Mouse (Mus musculus): ENCODE data around the gene Lingo4. TPM values are rescaled to one million over a fixed set of nuclear protein-coding genes. Genes with fewer than 3 reads are reported as not detected.
A peak's percentile ranks its signal among the peaks of the same experiment; 100 is the strongest.

Gene Lingo4
- total and polyA plus RNA-seq, 3 experiments = not detected

DNA sequence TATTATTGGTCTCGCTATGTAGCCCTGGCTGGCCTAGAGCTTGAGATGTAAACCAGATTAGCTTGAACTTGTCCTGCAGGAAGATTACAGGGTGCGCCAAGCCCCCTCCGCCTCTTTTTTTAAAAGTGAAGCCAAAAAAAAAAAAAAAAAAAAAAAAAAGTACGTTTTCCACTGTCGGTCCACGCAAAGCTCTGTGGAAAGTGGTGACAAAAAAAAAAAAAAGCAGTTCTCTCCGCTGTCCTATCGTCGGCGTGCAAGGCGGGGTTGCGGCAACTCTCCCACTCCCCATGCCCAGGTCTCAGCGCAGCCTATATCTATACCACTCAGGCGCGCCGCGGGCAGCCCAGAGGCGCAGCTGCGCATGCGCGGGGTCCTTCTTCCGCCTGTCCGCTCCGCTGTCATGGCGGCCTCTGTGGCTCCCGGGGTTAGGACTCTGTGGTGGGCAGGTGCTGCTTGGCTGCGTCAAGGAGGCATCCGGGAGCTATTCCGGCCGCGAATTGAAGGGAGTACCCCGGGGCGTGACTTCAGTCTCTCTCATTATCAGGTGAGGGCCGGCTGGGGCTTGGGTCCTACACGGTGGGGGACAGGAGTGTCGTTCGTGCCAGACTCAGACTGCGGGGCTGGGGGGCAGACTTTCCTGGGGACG, 44.8 kb downstream of the Lingo4 start, which contains the start of gene Mrpl9 (continued):
- no peak for TF ChIP-seq MAZ (IDR thresholded peaks at IDR 0.05; ENCODE audit: low read depth, low read length)
- TF ChIP-seq MAX (IDR thresholded peaks at IDR 0.05; ENCODE audit: low read length) = peak; percentile 85
- no peak for TF ChIP-seq ZC3H11A (IDR thresholded peaks at IDR 0.05; ENCODE audit: low read depth, low read length)
- no peak for TF ChIP-seq MAFK (IDR thresholded peaks at IDR 0.05; ENCODE audit: borderline replicate concordance, low read depth, low read length)

DNA sequence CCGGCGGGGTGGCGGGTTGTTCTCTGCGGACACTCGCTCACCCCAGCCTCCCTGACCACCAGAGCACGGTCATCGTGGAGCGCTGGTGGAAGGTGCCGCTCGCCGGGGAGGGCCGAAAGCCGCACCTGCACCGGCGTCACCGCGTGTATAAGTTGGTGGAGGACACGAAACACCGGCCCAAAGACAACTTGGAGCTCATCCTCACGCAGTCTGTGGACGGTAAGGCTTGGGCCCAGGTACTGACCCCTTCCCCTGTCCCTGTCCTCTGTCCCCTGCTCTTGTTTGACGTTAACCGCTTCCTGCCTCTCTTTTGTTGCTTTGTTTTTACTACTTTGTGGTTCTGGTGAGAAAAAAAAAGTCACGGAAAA, 45.3 kb downstream of the Lingo4 start, which contains the start of gene Oaz3:
TSS of gene Oaz3 (minus strand) at position 319 of the 368 bp plus-strand sequence.
- Histone ChIP-seq H3K9ac (ENCODE audit: control insufficient read depth, low read depth, low read length, poor library complexity, severe bottlenecking) (peak within 1 kb of the TSS; percentile 84), H3K9me3 (replicated peaks; ENCODE audit: insufficient read depth, low read length) (no peaks in the 10 kb centered on the region), H3K36me3 (ENCODE audit: control insufficient read depth in 1 of 2, insufficient read depth in 2 of 2, low read length in 2 of 2) (peaks cover 11 to 18% of the 10 kb centered on the region in 2 experiments), H3K27ac (ENCODE audit: control insufficient read depth, low read depth, low read length) (peak within 1 kb of the TSS; percentile 46), H3K4me1 (ENCODE audit: control insufficient read depth in 1 of 2, insufficient read depth in 2 of 2, low read length in 2 of 2) (peaks cover 0 to 8% of the 10 kb centered on the region in 2 experiments; a peak in 2 of 4 replicates), H3K27me3 (ENCODE audit: control insufficient read depth in 1 of 2, insufficient read depth in 2 of 2, low read length in 2 of 2) (peaks cover 1 to 5% of the 10 kb centered on the region in 2 experiments; a peak in 2 of 4 replicates), H3K4me3 (ENCODE audit: control insufficient read depth in 1 of 2, insufficient read depth in 1 of 2, low read depth in 2 of 2, low read length in 2 of 2) (peak within 1 kb of the TSS; percentile 76 to 93), H3K79me2 (ENCODE audit: control insufficient read depth, insufficient read depth, low read length, poor library complexity) (peaks cover 13% of the 10 kb centered on the region)
- no peak for DNase-seq (ENCODE audit: low read depth, low spot score)
- TF ChIP-seq EP300 (IDR thresholded peaks at IDR 0.05; ENCODE audit: low read depth in 1 of 2, low read length in 2 of 2) (no peak), POLR2AphosphoS2 (IDR thresholded peaks at IDR 0.05; ENCODE audit: low read length) (no peak), USF2 (IDR thresholded peaks at IDR 0.05; ENCODE audit: borderline replicate concordance in 1 of 2, insufficient read depth in 1 of 2, low read depth in 1 of 2, low read length in 2 of 2) (no peak), TCF12 (IDR thresholded peaks at IDR 0.05; ENCODE audit: low read depth, low read length) (no peak), MYC (IDR thresholded peaks at IDR 0.05; ENCODE audit: low read depth, low read length) (0 out of 2 replicates have a peak, but pooled peaks have one; percentile 6), RCOR1 (IDR thresholded peaks at IDR 0.05; ENCODE audit: low read depth, low read length) (no peak)

DNA sequence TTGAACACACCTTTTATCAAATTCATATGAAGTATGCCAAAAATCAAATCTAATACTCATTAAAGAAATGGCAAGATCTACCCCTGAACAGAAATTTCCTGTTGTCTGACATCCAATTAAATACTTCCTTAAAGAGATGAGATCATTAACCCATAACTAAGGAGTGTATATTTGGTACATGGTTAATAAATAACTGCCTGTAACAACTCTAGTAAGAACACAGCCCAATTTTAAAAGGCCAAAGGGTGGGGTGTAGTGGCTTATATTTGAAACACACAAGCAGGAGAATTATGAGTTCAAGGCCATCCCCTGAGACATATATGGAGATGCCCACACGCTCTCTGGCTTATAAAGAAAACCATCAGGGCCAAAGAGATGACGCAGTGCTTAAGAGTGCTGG, 51.1 kb downstream of the Lingo4 start:
- H3K27ac ChIP-seq (ENCODE audit: control insufficient read depth, low read depth, low read length) = no peak overlapping the region
- no peak overlapping the region for H3K9ac ChIP-seq (ENCODE audit: control insufficient read depth, low read depth, low read length, poor library complexity, severe bottlenecking)
- peaks cover 1% of the 10 kb centered on the region; the same call in 1 of the 2 replicates for H3K79me2 ChIP-seq (ENCODE audit: control insufficient read depth, insufficient read depth, low read length, poor library complexity)
- no peaks in the 10 kb centered on the region for H3K27me3 ChIP-seq (ENCODE audit: control insufficient read depth in 1 of 2, insufficient read depth in 2 of 2, low read length in 2 of 2)
- no peak overlapping the region for H3K4me3 ChIP-seq (ENCODE audit: control insufficient read depth in 1 of 2, insufficient read depth in 1 of 2, low read depth in 2 of 2, low read length in 2 of 2)
- TF ChIP-seq SIN3A (IDR thresholded peaks at IDR 0.05; ENCODE audit: low read length) (no peak), POLR2A (IDR thresholded peaks at IDR 0.05; ENCODE audit: control insufficient read depth in 1 of 2, insufficient read depth in 1 of 2, low read depth in 1 of 2, low read length in 2 of 2, poor library complexity in 1 of 2) (0 out of 4 replicates have a peak, but pooled peaks of 1 of the 2 experiments have one; percentile 27)
- H3K4me1 ChIP-seq (ENCODE audit: control insufficient read depth in 1 of 2, insufficient read depth in 2 of 2, low read length in 2 of 2) = peaks cover 0 to 3% of the 10 kb centered on the region in 2 experiments; a peak in 2 of 4 replicates
- H3K36me3 ChIP-seq (ENCODE audit: control insufficient read depth in 1 of 2, insufficient read depth in 2 of 2, low read length in 2 of 2) = peaks cover 4 to 21% of the 10 kb centered on the region in 2 experiments
- no peak for DNase-seq (ENCODE audit: low read depth, low spot score)
- no peaks in the 10 kb centered on the region for H3K9me3 ChIP-seq (replicated peaks; ENCODE audit: insufficient read depth, low read length)

Other genes starting within 250 kb of the Lingo4 start
- gene Gm10696, start 220.3 kb upstream of the Lingo4 start, total RNA-seq (2012; rRNA removed) = not detected in 2 replicates
- gene Gm10696, start 220.3 kb upstream of the Lingo4 start, polyA plus RNA-seq (2012; ENCODE audit: insufficient read depth in 1 of 2, insufficient read length in 2 of 2, low read depth in 1 of 2, low replicate concordance in 2 of 2, missing spikeins in 1 of 2) = not detected
- gene Gm5286, start 201.8 kb upstream of the Lingo4 start, total RNA-seq (2012; rRNA removed) = not detected in 2 replicates
- not detected for gene Gm5286, start 201.8 kb upstream of the Lingo4 start, polyA plus RNA-seq (2012; ENCODE audit: insufficient read depth in 1 of 2, insufficient read length in 2 of 2, low read depth in 1 of 2, low replicate concordance in 2 of 2, missing spikeins in 1 of 2)
- gene Gm4778, start 134.5 kb upstream of the Lingo4 start, total RNA-seq (2012; rRNA removed) = not detected in 2 replicates
- gene Gm4778, start 134.5 kb upstream of the Lingo4 start, polyA plus RNA-seq (2012; ENCODE audit: insufficient read depth in 1 of 2, insufficient read length in 2 of 2, low read depth in 1 of 2, low replicate concordance in 2 of 2, missing spikeins in 1 of 2) = not detected
- gene Them4, start 88.4 kb upstream of the Lingo4 start, total RNA-seq (2012; rRNA removed) = 0.81 and 0.95 TPM in 2 replicates
- 1 to 10 TPM in 1 of 2 experiments, not detected in 1; 1.4 TPM for gene Them4, start 88.4 kb upstream of the Lingo4 start, polyA plus RNA-seq (2012; ENCODE audit: insufficient read depth in 1 of 2, insufficient read length in 2 of 2, low read depth in 1 of 2, low replicate concordance in 2 of 2, missing spikeins in 1 of 2)
- gene Them5, start 56.4 kb upstream of the Lingo4 start, total RNA-seq (2012; rRNA removed) = not detected in 2 replicates
- not detected for gene Them5, start 56.4 kb upstream of the Lingo4 start, polyA plus RNA-seq (2012; ENCODE audit: insufficient read depth in 1 of 2, insufficient read length in 2 of 2, low read depth in 1 of 2, low replicate concordance in 2 of 2, missing spikeins in 1 of 2)
- gene C2cd4d, start 36.1 kb upstream of the Lingo4 start, total RNA-seq (2012; rRNA removed) = not detected in 2 replicates
- not detected for gene C2cd4d, start 36.1 kb upstream of the Lingo4 start, polyA plus RNA-seq (2012; ENCODE audit: insufficient read depth in 1 of 2, insufficient read length in 2 of 2, low read depth in 1 of 2, low replicate concordance in 2 of 2, missing spikeins in 1 of 2)
- gene Rorc, start 25.7 kb upstream of the Lingo4 start, total RNA-seq (2012; rRNA removed) = not detected in 2 replicates
- not detected for gene Rorc, start 25.7 kb upstream of the Lingo4 start, polyA plus RNA-seq (2012; ENCODE audit: insufficient read depth in 1 of 2, insufficient read length in 2 of 2, low read depth in 1 of 2, low replicate concordance in 2 of 2, missing spikeins in 1 of 2)
- gene Tdrkh, start 14.8 kb downstream of the Lingo4 start, total RNA-seq (2012; rRNA removed) = not detected in 2 replicates
- gene Tdrkh, start 14.8 kb downstream of the Lingo4 start, polyA plus RNA-seq (2012; ENCODE audit: insufficient read depth in 1 of 2, insufficient read length in 2 of 2, low read depth in 1 of 2, low replicate concordance in 2 of 2, missing spikeins in 1 of 2) = not detected
- gene Mrpl9, start 44.8 kb downstream of the Lingo4 start, total RNA-seq (2012; rRNA removed) = 208 and 215 TPM in 2 replicates
- gene Mrpl9, start 44.8 kb downstream of the Lingo4 start, polyA plus RNA-seq (2012; ENCODE audit: insufficient read depth in 1 of 2, insufficient read length in 2 of 2, low read depth in 1 of 2, low replicate concordance in 2 of 2, missing spikeins in 1 of 2) = 100 to 1,000 TPM in 1 of 2 experiments, not detected in 1; 191 TPM
- gene Oaz3, start 45.4 kb downstream of the Lingo4 start, total RNA-seq (2012; rRNA removed) = 0.59 and 0.89 TPM in 2 replicates
- gene Oaz3, start 45.4 kb downstream of the Lingo4 start, polyA plus RNA-seq (2012; ENCODE audit: insufficient read depth in 1 of 2, insufficient read length in 2 of 2, low read depth in 1 of 2, low replicate concordance in 2 of 2, missing spikeins in 1 of 2) = under 1 TPM in 1 of 2 experiments, not detected in 1; 0.91 TPM
- 0.07 and 0.23 TPM in 2 replicates for gene Celf3, start 79.8 kb downstream of the Lingo4 start, total RNA-seq (2012; rRNA removed)
- gene Celf3, start 79.8 kb downstream of the Lingo4 start, polyA plus RNA-seq (2012; ENCODE audit: insufficient read depth in 1 of 2, insufficient read length in 2 of 2, low read depth in 1 of 2, low replicate concordance in 2 of 2, missing spikeins in 1 of 2) = under 1 TPM in 1 of 2 experiments, not detected in 1; 0.31 TPM
- not detected in 2 replicates for gene Riiad1, start 81.8 kb downstream of the Lingo4 start, total RNA-seq (2012; rRNA removed)
- gene Riiad1, start 81.8 kb downstream of the Lingo4 start, polyA plus RNA-seq (2012; ENCODE audit: insufficient read depth in 1 of 2, insufficient read length in 2 of 2, low read depth in 1 of 2, low replicate concordance in 2 of 2, missing spikeins in 1 of 2) = under 1 TPM in 1 of 2 experiments, not detected in 1; 0.64 TPM
- gene Snx27, start 184.2 kb downstream of the Lingo4 start, total RNA-seq (2012; rRNA removed) = 36.9 and 38.5 TPM in 2 replicates
- gene Snx27, start 184.2 kb downstream of the Lingo4 start, polyA plus RNA-seq (2012; ENCODE audit: insufficient read depth in 1 of 2, insufficient read length in 2 of 2, low read depth in 1 of 2, low replicate concordance in 2 of 2, missing spikeins in 1 of 2) = 100 to 1,000 TPM in 1 of 2 experiments, 10 to 100 TPM in 1; 45.4 to 123 TPM
- not detected in 2 replicates for gene Gm10972, start 244.6 kb downstream of the Lingo4 start, total RNA-seq (2012; rRNA removed)
- gene Gm10972, start 244.6 kb downstream of the Lingo4 start, polyA plus RNA-seq (2012; ENCODE audit: insufficient read depth in 1 of 2, insufficient read length in 2 of 2, low read depth in 1 of 2, low replicate concordance in 2 of 2, missing spikeins in 1 of 2) = not detected